Mouse (Mus musculus) MEL (cell line): ENCODE measurements around the gene Zic1. TPM values are rescaled to one million over a fixed set of nuclear protein-coding genes. Genes with fewer than 3 reads are reported as not detected.

Experiments
- DNase-seq: peaks from one replicate; pipeline ENCODE4 v3.0.0; 2011; ENCODE audit warnings: low read depth, low spot score
- H3K27ac ChIP-seq: 2 replicates; pipeline ENCODE4 v1.5.1; 2012; ENCODE audit warnings: low read depth, mild to moderate bottlenecking, control low read depth, low read length, moderate library complexity; ENCODE audit not compliant: control insufficient read depth
- H3K27me3 ChIP-seq, 2 experiments: fragments of 150-350 bp in 1 of 2; sonication (generic) in 1 of 2; 2 replicates each; pipeline ENCODE4 v1.6.1; 2012; ENCODE audit warnings: low read length in 2 of 2, mild to moderate bottlenecking in 2 of 2, improper control_type of control experiment in 1 of 2, moderate library complexity in 1 of 2; ENCODE audit not compliant: insufficient read depth in 2 of 2, control insufficient read depth in 1 of 2
- H3K36me3 ChIP-seq, 2 experiments: 2 replicates each; pipeline ENCODE4 v1.6.1; 2012 to 2014; ENCODE audit warnings: low read length in 2 of 2, improper control_type of control experiment in 1 of 2, inconsistent platforms in 1 of 2, mild to moderate bottlenecking in 1 of 2; ENCODE audit not compliant: insufficient read depth in 2 of 2, control insufficient read depth in 1 of 2
- H3K4me1 ChIP-seq, 2 experiments: fragments of 150-350 bp in 1 of 2; sonication (generic) in 1 of 2; 2 replicates each; pipeline ENCODE4 v1.6.1; 2012; ENCODE audit warnings: low read length in 2 of 2, improper control_type of control experiment in 1 of 2, mild to moderate bottlenecking in 1 of 2; ENCODE audit not compliant: insufficient read depth in 2 of 2, control insufficient read depth in 1 of 2
- H3K4me3 ChIP-seq, 2 experiments: fragments of 150-350 bp in 1 of 2; sonication (generic) in 1 of 2; 2 replicates each; pipeline ENCODE4 v1.5.1; 2012; ENCODE audit warnings: low read depth in 2 of 2, low read length in 2 of 2, mild to moderate bottlenecking in 2 of 2, moderate library complexity in 2 of 2, control low read depth in 1 of 2, improper control_type of control experiment in 1 of 2; ENCODE audit not compliant: control insufficient read depth in 1 of 2, insufficient read depth in 1 of 2
- H3K79me2 ChIP-seq: 2 replicates; pipeline ENCODE4 v1.6.1; 2012; ENCODE audit warnings: mild to moderate bottlenecking, low read length, moderate library complexity; ENCODE audit not compliant: control insufficient read depth, poor library complexity, insufficient read depth
- H3K9ac ChIP-seq: 2 replicates; pipeline ENCODE4 v1.6.1; 2012; ENCODE audit warnings: low read depth, mild to moderate bottlenecking, control low read depth, low read length, moderate library complexity; ENCODE audit not compliant: control insufficient read depth, poor library complexity, severe bottlenecking
- H3K9me3 ChIP-seq: fragments of 150-350 bp; sonication (generic); replicated peaks from 2 replicates; pipeline ENCODE4 v1.6.1; 2012; ENCODE audit warnings: mild to moderate bottlenecking, low read length, improper control_type of control experiment, moderate library complexity; ENCODE audit not compliant: insufficient read depth
- BHLHE40 ChIP-seq: IDR thresholded peaks from 2 replicates; pipeline ENCODE4 v1.6.1; 2012; ENCODE audit warnings: low read depth, mild to moderate bottlenecking, inconsistent platforms, low read length, improper control_type of control experiment, borderline replicate concordance
- CHD2 ChIP-seq: IDR thresholded peaks from 2 replicates; pipeline ENCODE4 v1.6.1; 2011; ENCODE audit warnings: low read length, improper control_type of control experiment
- CTCF ChIP-seq, 3 experiments: IDR thresholded peaks in 2 of 3; conservative IDR thresholded peaks in 1 of 3; 2 replicates each; pipeline ENCODE4 v1.5.1; 2011 to 2012; ENCODE audit warnings: low read length in 3 of 3, low read depth in 2 of 3, mild to moderate bottlenecking in 2 of 3, improper control_type of control experiment in 1 of 3, inconsistent platforms in 1 of 3, mixed read lengths in 1 of 3, moderate library complexity in 1 of 3; ENCODE audit not compliant: control insufficient read depth in 1 of 3, insufficient read depth in 1 of 3, poor library complexity in 1 of 3, severe bottlenecking in 1 of 3
- E2F4 ChIP-seq: IDR thresholded peaks from 2 replicates; pipeline ENCODE4 v1.6.1; 2011; ENCODE audit warnings: low read depth, low read length, improper control_type of control experiment, borderline replicate concordance
- EP300 ChIP-seq, 2 experiments: IDR thresholded peaks; 2 replicates each; pipeline ENCODE4 v1.6.1; 2011; ENCODE audit warnings: improper control_type of control experiment in 2 of 2, low read length in 2 of 2, low read depth in 1 of 2, mild to moderate bottlenecking in 1 of 2
- GABPA ChIP-seq: IDR thresholded peaks from 2 replicates; pipeline ENCODE4 v1.6.1; 2012; ENCODE audit warnings: low read depth, mild to moderate bottlenecking, inconsistent platforms, low read length, improper control_type of control experiment, moderate library complexity
- KAT2A ChIP-seq: conservative IDR thresholded peaks from 2 replicates; pipeline ENCODE4 v1.6.1; 2012; ENCODE audit warnings: low read depth, low read length, improper control_type of control experiment, inconsistent platforms
- MAX ChIP-seq: IDR thresholded peaks from 2 replicates; pipeline ENCODE4 v1.6.1; 2011; ENCODE audit warnings: low read length, improper control_type of control experiment
- MAZ ChIP-seq: IDR thresholded peaks from 2 replicates; pipeline ENCODE4 v1.6.1; 2012; ENCODE audit warnings: low read depth, mild to moderate bottlenecking, inconsistent platforms, low read length, improper control_type of control experiment
- MEF2A ChIP-seq: IDR thresholded peaks from 2 replicates; pipeline ENCODE4 v1.6.1; 2014; ENCODE audit warnings: low read depth, mild to moderate bottlenecking, inconsistent platforms, low read length, improper control_type of control experiment; ENCODE audit not compliant: poor library complexity, insufficient replicate concordance, severe bottlenecking; ENCODE audit errors: extremely low read depth
- MYC ChIP-seq: IDR thresholded peaks from 2 replicates; pipeline ENCODE4 v1.6.1; 2011; ENCODE audit warnings: low read depth, mild to moderate bottlenecking, low read length, improper control_type of control experiment, moderate library complexity
- NELFE ChIP-seq: IDR thresholded peaks from 2 replicates; pipeline ENCODE4 v1.6.1; 2011; ENCODE audit warnings: low read depth, low read length, improper control_type of control experiment
- NRF1 ChIP-seq: IDR thresholded peaks from 2 replicates; pipeline ENCODE4 v1.6.1; 2014; ENCODE audit warnings: low read depth, mild to moderate bottlenecking, inconsistent platforms, low read length, improper control_type of control experiment, moderate library complexity; ENCODE audit not compliant: poor library complexity, insufficient read depth, severe bottlenecking
- POLR2A ChIP-seq, 2 experiments: IDR thresholded peaks; 2 replicates each; pipeline ENCODE4 v1.6.1; 2011 to 2012; ENCODE audit warnings: low read length in 2 of 2, mild to moderate bottlenecking in 2 of 2, control low read depth in 1 of 2, improper control_type of control experiment in 1 of 2, low read depth in 1 of 2, moderate library complexity in 1 of 2; ENCODE audit not compliant: control insufficient read depth in 1 of 2, insufficient read depth in 1 of 2, poor library complexity in 1 of 2
- RAD21 ChIP-seq: IDR thresholded peaks from 2 replicates; pipeline ENCODE4 v1.6.1; 2011; ENCODE audit warnings: mild to moderate bottlenecking, low read depth, low read length, improper control_type of control experiment
- SMC3 ChIP-seq: IDR thresholded peaks from 2 replicates; pipeline ENCODE4 v1.6.1; 2011; ENCODE audit warnings: low read depth, low read length, improper control_type of control experiment
- TBP ChIP-seq: IDR thresholded peaks from 2 replicates; pipeline ENCODE4 v1.8.0; 2011; ENCODE audit warnings: low read depth, low read length, improper control_type of control experiment
- USF1 ChIP-seq: IDR thresholded peaks from 2 replicates; pipeline ENCODE4 v1.6.1; 2014; ENCODE audit warnings: low read depth, mild to moderate bottlenecking, inconsistent platforms, low read length, improper control_type of control experiment, moderate library complexity
- USF2 ChIP-seq, 2 experiments: IDR thresholded peaks; 2 replicates each; pipeline ENCODE4 v1.6.1; 2011 to 2012; ENCODE audit warnings: improper control_type of control experiment in 2 of 2, low read length in 2 of 2, borderline replicate concordance in 1 of 2, inconsistent platforms in 1 of 2, low read depth in 1 of 2, mild to moderate bottlenecking in 1 of 2; ENCODE audit not compliant: insufficient read depth in 1 of 2
- ZC3H11A ChIP-seq: IDR thresholded peaks from 2 replicates; pipeline ENCODE4 v1.6.1; 2012; ENCODE audit warnings: low read depth, mild to moderate bottlenecking, inconsistent platforms, low read length, improper control_type of control experiment
- ZKSCAN1 ChIP-seq: IDR thresholded peaks from 2 replicates; pipeline ENCODE4 v1.6.1; 2012; ENCODE audit warnings: low read depth, mild to moderate bottlenecking, inconsistent platforms, low read length, improper control_type of control experiment, moderate library complexity
- ZMIZ1 ChIP-seq: IDR thresholded peaks from 2 replicates; pipeline ENCODE4 v1.6.1; 2012; ENCODE audit warnings: low read depth, mild to moderate bottlenecking, inconsistent platforms, low read length, improper control_type of control experiment, moderate library complexity
- polyA plus RNA-seq, 2 experiments: library from polyadenylated mRNA; stranded (reverse) in 1 of 2; unstranded in 1 of 2; fragments of >175 nt in 1 of 2; fragments of >200 nt in 1 of 2; gene quantifications; 2 replicates each; pipeline versions ENCODE4 v1.2.1 to v1.2.4; 2012; ENCODE audit warnings: low replicate concordance in 2 of 2, low read depth in 1 of 2; ENCODE audit not compliant: insufficient read length in 2 of 2, insufficient read depth in 1 of 2, missing spikeins in 1 of 2
- total RNA-seq: library from RNA; depleted of rRNA; stranded (reverse); fragments of 300-350 nt; gene quantifications from 2 replicates; pipeline ENCODE4 v1.2.3, GENCODE M21; 2012

The Zic1 gene
- total and polyA plus RNA-seq, 3 experiments, result not detected

GRCm38 (mm10) chr9:91371608-91372007 is 6.0 kb upstream of the Zic1 start:
- DNase-seq, result no peak
- Histone ChIP-seq H3K27me3 (no peaks in the 10 kb centered on the region), H3K36me3 (no peaks in the 10 kb centered on the region), H3K79me2 (no peaks in the 10 kb centered on the region), H3K9ac (no peak overlapping the region), H3K9me3 (no peaks in the 10 kb centered on the region), H3K27ac (no peak overlapping the region), H3K4me1 (no peaks in the 10 kb centered on the region), H3K4me3 (no peak overlapping the region)
- TF ChIP-seq CTCF (IDR thresholded peaks at IDR 0.05 in 2 of 3, conservative IDR thresholded peaks at IDR 0.05 in 1 of 3; ENCODE audit: control insufficient read depth in 1 of 3, insufficient read depth in 1 of 3, low read depth in 2 of 3, low read length in 3 of 3, poor library complexity in 1 of 3, severe bottlenecking in 1 of 3) (no peak), ZMIZ1 (no peak), NRF1 (no peak), SMC3 (no peak), MAX (no peak)
- TF ChIP-seq, all 39 proteins: peak for 0

- Histone ChIP-seq H3K4me3 (no peak overlapping the region), H3K9me3 (no peaks in the 10 kb centered on the region), H3K27ac (no peak overlapping the region), H3K79me2 (no peaks in the 10 kb centered on the region), H3K4me1 (no peaks in the 10 kb centered on the region), H3K36me3 (no peaks in the 10 kb centered on the region), H3K9ac (no peak overlapping the region), H3K27me3 (no peaks in the 10 kb centered on the region)
- no peak for TF ChIP-seq USF2 (IDR thresholded peaks at IDR 0.05; ENCODE audit: borderline replicate concordance in 1 of 2, insufficient read depth in 1 of 2, low read depth in 1 of 2, low read length in 2 of 2)
- TF ChIP-seq E2F4, result no peak
- no peak for TF ChIP-seq GABPA
- TF ChIP-seq TBP, result no peak
- TF ChIP-seq ZC3H11A, result no peak
- no peak for TF ChIP-seq POLR2A (IDR thresholded peaks at IDR 0.05; ENCODE audit: control insufficient read depth in 1 of 2, insufficient read depth in 1 of 2, low read depth in 1 of 2, low read length in 2 of 2, poor library complexity in 1 of 2)
- TF ChIP-seq USF1, result no peak
- no peak for TF ChIP-seq CHD2
- TF ChIP-seq MEF2A, result no peak
- no peak for TF ChIP-seq BHLHE40
- no peak for TF ChIP-seq NELFE
- TF ChIP-seq EP300 (IDR thresholded peaks at IDR 0.05; ENCODE audit: low read depth in 1 of 2, low read length in 2 of 2), result no peak
- no peak for TF ChIP-seq MYC
- no peak for TF ChIP-seq RAD21
- no peak for TF ChIP-seq CTCF (IDR thresholded peaks at IDR 0.05 in 2 of 3, conservative IDR thresholded peaks at IDR 0.05 in 1 of 3; ENCODE audit: control insufficient read depth in 1 of 3, insufficient read depth in 1 of 3, low read depth in 2 of 3, low read length in 3 of 3, poor library complexity in 1 of 3, severe bottlenecking in 1 of 3)
- no peak for TF ChIP-seq ZKSCAN1
- no peak for TF ChIP-seq KAT2A
- no peak for TF ChIP-seq MAZ
- DNase-seq, result no peak
Measured at GRCm38 (mm10) chr9:91371011-91371410, 5.4 kb upstream of the Zic1 start.
